Mouse (Mus musculus): ENCODE data around the gene Hsdl1. TPM values are rescaled to one million over a fixed set of nuclear protein-coding genes. Genes with fewer than 3 reads are reported as not detected.
A peak's percentile ranks its signal among the peaks of the same experiment; 100 is the strongest.

Hsdl1 gene
- polyA plus RNA-seq, 1 experiment from 2014 or later, result 183 TPM

GRCm38 (mm10) chr8:119569881-119570280 is 5.1 kb downstream of the Hsdl1 start:
- Histone ChIP-seq H3K36me3 (ENCODE audit: control insufficient read depth, insufficient read depth, low read length) (peaks cover 24% of the 10 kb centered on the region), H3K27ac (ENCODE audit: low read depth, low read length) (no peak overlapping the region), H3K27me3 (replicated peaks; ENCODE audit: control insufficient read depth, insufficient read depth, low read length) (no peaks in the 10 kb centered on the region), H3K9ac (ENCODE audit: low read length) (no peak overlapping the region), H3K4me3 (ENCODE audit: low read depth, low read length) (no peak overlapping the region), H3K4me1 (ENCODE audit: control insufficient read depth, insufficient read depth, low read length) (peaks cover 7% of the 10 kb centered on the region; the same call in 1 of the 2 replicates), H3K4me2 (ENCODE audit: low read length) (no peak overlapping the region), H3K9me3 (replicated peaks; ENCODE audit: control insufficient read depth, low read length) (no peaks in the 10 kb centered on the region)
- DNase-seq (ENCODE audit: low spot score), result no peak
- ATAC-seq, result no peak
- 38% methylated on average over 4 of the region's 4 CpGs for WGBS

GRCm38 (mm10) chr8:119568951-119569350 is 6.0 kb downstream of the Hsdl1 start:
- H3K4me1 ChIP-seq (ENCODE audit: control insufficient read depth, insufficient read depth, low read length), result peaks cover 4% of the 10 kb centered on the region; the same call in 1 of the 2 replicates
- no peaks in the 10 kb centered on the region for H3K9me3 ChIP-seq (replicated peaks; ENCODE audit: control insufficient read depth, low read length)
- no peak overlapping the region for H3K4me2 ChIP-seq (ENCODE audit: low read length)
- H3K4me3 ChIP-seq (ENCODE audit: low read depth, low read length), result no peak overlapping the region
- no peak for ATAC-seq
- H3K36me3 ChIP-seq (ENCODE audit: control insufficient read depth, insufficient read depth, low read length), result peaks cover 33% of the 10 kb centered on the region
- no peak overlapping the region for H3K9ac ChIP-seq (ENCODE audit: low read length)
- DNase-seq (ENCODE audit: low spot score), result no peak
- 67% methylated on average over 7 of the region's 7 CpGs for WGBS
- no peak overlapping the region for H3K27ac ChIP-seq (ENCODE audit: low read depth, low read length)
- no peaks in the 10 kb centered on the region for H3K27me3 ChIP-seq (replicated peaks; ENCODE audit: control insufficient read depth, insufficient read depth, low read length)

GRCm38 (mm10) chr8:119568251-119568650 is 6.7 kb downstream of the Hsdl1 start:
- no peak overlapping the region for H3K4me2 ChIP-seq (ENCODE audit: low read length)
- H3K36me3 ChIP-seq (ENCODE audit: control insufficient read depth, insufficient read depth, low read length), result peaks cover 40% of the 10 kb centered on the region
- no peaks in the 10 kb centered on the region for H3K27me3 ChIP-seq (replicated peaks; ENCODE audit: control insufficient read depth, insufficient read depth, low read length)
- DNase-seq (ENCODE audit: low spot score), result no peak
- H3K9me3 ChIP-seq (replicated peaks; ENCODE audit: control insufficient read depth, low read length), result no peaks in the 10 kb centered on the region
- H3K4me1 ChIP-seq (ENCODE audit: control insufficient read depth, insufficient read depth, low read length), result no peaks in the 10 kb centered on the region
- 92% methylated on average over 9 of the region's 9 CpGs for WGBS
- H3K4me3 ChIP-seq (ENCODE audit: low read depth, low read length), result no peak overlapping the region
- no peak for ATAC-seq
- no peak overlapping the region for H3K27ac ChIP-seq (ENCODE audit: low read depth, low read length)
- H3K9ac ChIP-seq (ENCODE audit: low read length), result no peak overlapping the region

GRCm38 (mm10) chr8:119566367-119566766 is 8.6 kb downstream of the Hsdl1 start:
- ATAC-seq (no peak), DNase-seq (ENCODE audit: low spot score) (no peak)
- H3K9ac ChIP-seq (ENCODE audit: low read length), result no peak overlapping the region
- H3K4me1 ChIP-seq (ENCODE audit: control insufficient read depth, insufficient read depth, low read length), result no peaks in the 10 kb centered on the region
- no peak overlapping the region for H3K4me2 ChIP-seq (ENCODE audit: low read length)
- H3K36me3 ChIP-seq (ENCODE audit: control insufficient read depth, insufficient read depth, low read length), result peaks cover 57% of the 10 kb centered on the region
- no peak overlapping the region for H3K27ac ChIP-seq (ENCODE audit: low read depth, low read length)
- WGBS, result 89% methylated on average over 11 of the region's 11 CpGs
- no peaks in the 10 kb centered on the region for H3K9me3 ChIP-seq (replicated peaks; ENCODE audit: control insufficient read depth, low read length)
- H3K4me3 ChIP-seq (ENCODE audit: low read depth, low read length), result no peak overlapping the region
- no peaks in the 10 kb centered on the region for H3K27me3 ChIP-seq (replicated peaks; ENCODE audit: control insufficient read depth, insufficient read depth, low read length)

- no peak for ATAC-seq
- Histone ChIP-seq H3K27ac (ENCODE audit: low read depth, low read length) (no peak overlapping the region), H3K4me3 (ENCODE audit: low read depth, low read length) (no peak overlapping the region), H3K27me3 (replicated peaks; ENCODE audit: control insufficient read depth, insufficient read depth, low read length) (no peaks in the 10 kb centered on the region), H3K9ac (ENCODE audit: low read length) (no peak overlapping the region), H3K36me3 (ENCODE audit: control insufficient read depth, insufficient read depth, low read length) (peaks cover 57% of the 10 kb centered on the region), H3K9me3 (replicated peaks; ENCODE audit: control insufficient read depth, low read length) (no peaks in the 10 kb centered on the region), H3K4me1 (ENCODE audit: control insufficient read depth, insufficient read depth, low read length) (no peaks in the 10 kb centered on the region), H3K4me2 (ENCODE audit: low read length) (no peak overlapping the region)
- DNase-seq (ENCODE audit: low spot score), result no peak
- WGBS, result 93% methylated on average over 14 of the region's 14 CpGs
Measured at GRCm38 (mm10) chr8:119563849-119564251, 11.1 kb downstream of the Hsdl1 start.

GRCm38 (mm10) chr8:119559402-119559720 is 15.6 kb downstream of the Hsdl1 start:
- Histone ChIP-seq H3K9ac (ENCODE audit: low read length) (no peak overlapping the region), H3K4me3 (ENCODE audit: low read depth, low read length) (peak overlapping the region; percentile 69; the same call in 1 of the 2 replicates), H3K27me3 (replicated peaks; ENCODE audit: control insufficient read depth, insufficient read depth, low read length) (no peaks in the 10 kb centered on the region), H3K9me3 (replicated peaks; ENCODE audit: control insufficient read depth, low read length) (no peaks in the 10 kb centered on the region), H3K27ac (ENCODE audit: low read depth, low read length) (no peak overlapping the region), H3K4me1 (ENCODE audit: control insufficient read depth, insufficient read depth, low read length) (peaks cover 18% of the 10 kb centered on the region), H3K36me3 (ENCODE audit: control insufficient read depth, insufficient read depth, low read length) (peaks cover 28% of the 10 kb centered on the region), H3K4me2 (ENCODE audit: low read length) (peak overlapping the region; percentile 49; the same call in 1 of the 2 replicates)
- no peak for ATAC-seq
- no peak for DNase-seq (ENCODE audit: low spot score)
- WGBS, result 91% methylated on average over 6 of the region's 6 CpGs

- Histone ChIP-seq H3K9ac (ENCODE audit: low read length) (peak within 1 kb of the TSS; percentile 86), H3K4me3 (ENCODE audit: low read depth, low read length) (peak within 1 kb of the TSS; percentile 69), H3K36me3 (ENCODE audit: control insufficient read depth, insufficient read depth, low read length) (peaks cover 22% of the 10 kb centered on the region), H3K9me3 (replicated peaks; ENCODE audit: control insufficient read depth, low read length) (no peaks in the 10 kb centered on the region), H3K27me3 (replicated peaks; ENCODE audit: control insufficient read depth, insufficient read depth, low read length) (no peaks in the 10 kb centered on the region), H3K4me1 (ENCODE audit: control insufficient read depth, insufficient read depth, low read length) (peaks cover 18% of the 10 kb centered on the region), H3K4me2 (ENCODE audit: low read length) (peak within 1 kb of the TSS; percentile 94), H3K27ac (ENCODE audit: low read depth, low read length) (peak within 1 kb of the TSS; percentile 86)
- peak; percentile 96 for ATAC-seq
- DNase-seq (ENCODE audit: low spot score), result peak; percentile 98
- 7% methylated on average over 63 of the region's 63 CpGs for WGBS
Measured at GRCm38 (mm10) chr8:119558603-119559401, 16.2 kb downstream of the Hsdl1 start, which contains the start of gene Mbtps1. Gene Mbtps1, minus strand, starts transcription at chr8:119558735.

- WGBS, result 1% methylated on average over 55 of the region's 55 CpGs
- DNase-seq (ENCODE audit: low spot score) (peak; percentile 84), ATAC-seq (peak; percentile 94)
- peaks cover 14% of the 10 kb centered on the region for H3K36me3 ChIP-seq (ENCODE audit: control insufficient read depth, insufficient read depth, low read length)
- H3K4me3 ChIP-seq (ENCODE audit: low read depth, low read length), result peak overlapping the region; percentile 69
- peak overlapping the region; percentile 86 for H3K9ac ChIP-seq (ENCODE audit: low read length)
- H3K4me1 ChIP-seq (ENCODE audit: control insufficient read depth, insufficient read depth, low read length), result peaks cover 18% of the 10 kb centered on the region
- peak overlapping the region; percentile 94 for H3K4me2 ChIP-seq (ENCODE audit: low read length)
- H3K9me3 ChIP-seq (replicated peaks; ENCODE audit: control insufficient read depth, low read length), result no peaks in the 10 kb centered on the region
- H3K27ac ChIP-seq (ENCODE audit: low read depth, low read length), result peak overlapping the region; percentile 86
- H3K27me3 ChIP-seq (replicated peaks; ENCODE audit: control insufficient read depth, insufficient read depth, low read length), result no peaks in the 10 kb centered on the region
Measured at GRCm38 (mm10) chr8:119557821-119558602, 17.0 kb downstream of the Hsdl1 start.

Measured in forebrain, embryonic 14.5 days (tissue).